Mouse (Mus musculus): Measurements from ENCODE around the gene Ctdspl.

Ctdspl gene

GRCm38 (mm10) chr9:118919672-118920186, 6.5 kb upstream of the Ctdspl start:
- no peak for DNase-seq (ENCODE audit: low read depth in 1 of 2, low spot score in 2 of 2)

- DNase-seq (ENCODE audit: low read depth in 1 of 2, low spot score in 2 of 2): peak in 1 of 2 experiments; percentile 36
Measured at GRCm38 (mm10) chr9:118920798-118921515, 5.3 kb upstream of the Ctdspl start.

- no peak for DNase-seq (ENCODE audit: low read depth in 1 of 2, low spot score in 2 of 2)
Measured at GRCm38 (mm10) chr9:118921926-118922325, 4.3 kb upstream of the Ctdspl start.

GRCm38 (mm10) chr9:118924554-118925085, 1.6 kb upstream of the Ctdspl start:
- DNase-seq (ENCODE audit: low read depth in 1 of 2, low spot score in 2 of 2): no peak

GRCm38 (mm10) chr9:118925286-118926110, 755 bp upstream of the Ctdspl start:
- DNase-seq (ENCODE audit: low read depth in 1 of 2, low spot score in 2 of 2): peak; percentile 79 to 85

GRCm38 (mm10) chr9:118926688-118927321, 552 bp downstream of the Ctdspl start:
- DNase-seq (ENCODE audit: low read depth in 1 of 2, low spot score in 2 of 2): no peak

- no peak for DNase-seq (ENCODE audit: low read depth in 1 of 2, low spot score in 2 of 2)
Measured at GRCm38 (mm10) chr9:118927501-118927900, 1.2 kb downstream of the Ctdspl start.

GRCm38 (mm10) chr9:118928007-118928406, 1.8 kb downstream of the Ctdspl start:
- no peak for DNase-seq (ENCODE audit: low read depth in 1 of 2, low spot score in 2 of 2)

GRCm38 (mm10) chr9:118928656-118929055, 2.4 kb downstream of the Ctdspl start:
- DNase-seq (ENCODE audit: low read depth in 1 of 2, low spot score in 2 of 2): no peak

- DNase-seq (ENCODE audit: low read depth in 1 of 2, low spot score in 2 of 2): no peak
Measured at GRCm38 (mm10) chr9:118930611-118931010, 4.4 kb downstream of the Ctdspl start.

GRCm38 (mm10) chr9:118933800-118934199, 7.5 kb downstream of the Ctdspl start:
- DNase-seq (ENCODE audit: low read depth in 1 of 2, low spot score in 2 of 2): no peak

- DNase-seq (ENCODE audit: low read depth in 1 of 2, low spot score in 2 of 2): no peak
Measured at GRCm38 (mm10) chr9:118934319-118934718, 8.1 kb downstream of the Ctdspl start.

GRCm38 (mm10) chr9:118935098-118935497, 8.8 kb downstream of the Ctdspl start:
- DNase-seq (ENCODE audit: low read depth in 1 of 2, low spot score in 2 of 2): no peak

- no peak for DNase-seq (ENCODE audit: low read depth in 1 of 2, low spot score in 2 of 2)
Measured at GRCm38 (mm10) chr9:118936071-118936470, 9.8 kb downstream of the Ctdspl start.

- DNase-seq (ENCODE audit: low read depth in 1 of 2, low spot score in 2 of 2): no peak
Measured at GRCm38 (mm10) chr9:118937515-118937914, 11.3 kb downstream of the Ctdspl start.

GRCm38 (mm10) chr9:118939410-118939809, 13.2 kb downstream of the Ctdspl start:
- no peak for DNase-seq (ENCODE audit: low read depth in 1 of 2, low spot score in 2 of 2)

- no peak for DNase-seq (ENCODE audit: low read depth in 1 of 2, low spot score in 2 of 2)
Measured at GRCm38 (mm10) chr9:118939831-118940230, 13.6 kb downstream of the Ctdspl start.

GRCm38 (mm10) chr9:118940591-118941207, 14.4 kb downstream of the Ctdspl start:
- no peak for DNase-seq (ENCODE audit: low read depth in 1 of 2, low spot score in 2 of 2)

GRCm38 (mm10) chr9:118942030-118942429, 15.8 kb downstream of the Ctdspl start:
- no peak for DNase-seq (ENCODE audit: low read depth in 1 of 2, low spot score in 2 of 2)

- DNase-seq (ENCODE audit: low read depth in 1 of 2, low spot score in 2 of 2): no peak
Measured at GRCm38 (mm10) chr9:118943941-118944340, 17.7 kb downstream of the Ctdspl start.

- DNase-seq (ENCODE audit: low read depth in 1 of 2, low spot score in 2 of 2): no peak
Measured at GRCm38 (mm10) chr9:118944388-118944787, 18.1 kb downstream of the Ctdspl start.
